Mouse (Mus musculus) megakaryocyte, embryonic 14.5 days (primary cell): ENCODE measurements around the gene Rad54l2.

Experiments used
- FLI1 ChIP-seq: IDR thresholded peaks from 2 replicates; pipeline ENCODE4 v1.6.1; 2012; ENCODE audit warnings: low read length, inconsistent platforms, mixed read lengths
- GATA1 ChIP-seq: IDR thresholded peaks from 3 replicates; pipeline ENCODE4 v1.6.1; 2012; ENCODE audit warnings: mixed read lengths, low read length, inconsistent platforms, borderline replicate concordance

GRCm38 (mm10) chr9:106645684-106646271, 143.2 kb downstream of the Rad54l2 start:
- no peak for TF ChIP-seq GATA1
- TF ChIP-seq FLI1 = no peak
